Mouse (Mus musculus) testis, adult 2 months (tissue): ENCODE measurements around the gene Fat3. TPM values are rescaled to one million over a fixed set of nuclear protein-coding genes. Genes with fewer than 3 reads are reported as not detected.

Experiments
- H3K27ac ChIP-seq: fragments of 200-500 bp; 2 replicates; pipeline ENCODE4 v1.5.1; 2012; ENCODE audit warnings: low read depth, low read length; ENCODE audit not compliant: control insufficient read depth, insufficient read depth
- H3K27me3 ChIP-seq: fragments of 200-500 bp; 2 replicates; pipeline ENCODE4 v1.6.1; 2012; ENCODE audit warnings: mild to moderate bottlenecking, low read length, moderate library complexity; ENCODE audit not compliant: control insufficient read depth, insufficient read depth
- H3K36me3 ChIP-seq: fragments of 200-500 bp; 2 replicates; pipeline ENCODE4 v1.6.1; 2012; ENCODE audit warnings: mild to moderate bottlenecking, low read length; ENCODE audit not compliant: control insufficient read depth, insufficient read depth
- H3K4me1 ChIP-seq: fragments of 200-500 bp; 2 replicates; pipeline ENCODE4 v1.6.1; 2012; ENCODE audit warnings: low read length; ENCODE audit not compliant: control insufficient read depth, insufficient read depth
- H3K4me3 ChIP-seq: fragments of 200-500 bp; 2 replicates; pipeline ENCODE4 v1.5.1; 2012; ENCODE audit warnings: low read depth, mild to moderate bottlenecking, low read length, moderate library complexity, mixed read lengths; ENCODE audit not compliant: control insufficient read depth
- CTCF ChIP-seq: fragments of 200-500 bp; IDR thresholded peaks from 2 replicates; pipeline ENCODE4 v1.5.1; 2012; ENCODE audit warnings: low read depth, mild to moderate bottlenecking, inconsistent platforms, low read length, moderate library complexity; ENCODE audit not compliant: control insufficient read depth, insufficient read depth, insufficient replicate concordance
- POLR2A ChIP-seq: fragments of 200-500 bp; IDR thresholded peaks from 2 replicates; pipeline ENCODE4 v1.6.1; 2012; ENCODE audit warnings: low read depth, mild to moderate bottlenecking, inconsistent platforms, low read length, moderate library complexity; ENCODE audit not compliant: control insufficient read depth
- polyA plus RNA-seq: library from polyadenylated mRNA; depleted of rRNA; stranded (reverse); fragments of >200 nt; gene quantifications from 2 replicates; pipeline ENCODE4 v1.2.3, GENCODE M21; 2012

The Fat3 gene
- polyA plus RNA-seq, 1 experiment = 1.7 TPM

DNA sequence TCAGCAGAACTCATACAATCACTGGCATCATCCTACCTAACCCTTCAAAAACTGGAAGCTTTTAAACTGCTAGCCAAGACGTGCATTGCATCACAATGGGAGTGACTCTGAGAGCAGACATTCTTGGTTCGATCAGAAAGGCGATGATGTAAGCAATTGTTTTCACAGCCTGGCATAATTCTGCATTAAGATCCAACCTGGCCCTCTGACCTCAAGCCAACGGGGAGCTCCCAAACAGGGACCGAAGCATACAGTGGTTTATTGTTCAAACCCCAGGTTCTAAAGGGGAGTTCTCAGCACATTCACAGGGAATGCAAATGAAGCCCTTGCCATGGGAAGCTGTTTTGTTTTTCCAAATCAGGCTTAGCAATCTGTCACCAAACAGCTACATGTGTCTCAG, 63.3 kb downstream of the Fat3 start:
- Histone ChIP-seq H3K4me1 (no peaks in the 10 kb centered on the region), H3K27ac (no peak overlapping the region), H3K27me3 (no peaks in the 10 kb centered on the region), H3K4me3 (no peak overlapping the region), H3K36me3 (no peaks in the 10 kb centered on the region)
- TF ChIP-seq POLR2A (no peak), CTCF (no peak)

DNA sequence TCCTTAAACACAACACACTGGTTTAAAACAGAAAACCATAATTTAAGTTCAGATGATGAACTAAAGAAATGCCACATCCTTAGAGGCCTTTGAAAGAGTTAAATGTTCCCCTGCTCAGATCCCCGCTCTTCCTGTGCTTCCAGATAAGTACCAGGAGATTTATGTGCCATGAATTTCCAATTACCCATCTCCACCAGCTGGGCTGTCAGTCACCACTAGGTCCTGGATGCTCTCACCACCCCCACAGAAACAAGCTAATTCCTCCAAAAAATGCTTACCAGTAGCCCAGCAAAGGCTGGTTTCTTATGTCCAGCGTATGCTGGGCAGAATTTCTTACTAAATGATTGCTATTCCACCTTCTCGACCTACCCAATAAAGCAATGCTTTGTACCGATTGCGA, 72.5 kb downstream of the Fat3 start:
- no peaks in the 10 kb centered on the region for H3K4me1 ChIP-seq
- no peaks in the 10 kb centered on the region for H3K27me3 ChIP-seq
- no peaks in the 10 kb centered on the region for H3K36me3 ChIP-seq
- no peak overlapping the region for H3K4me3 ChIP-seq
- TF ChIP-seq CTCF = no peak
- TF ChIP-seq POLR2A = no peak
- no peak overlapping the region for H3K27ac ChIP-seq

GRCm38 (mm10) chr9:16422707-16423106, 78.4 kb downstream of the Fat3 start:
- Histone ChIP-seq H3K4me1 (no peaks in the 10 kb centered on the region), H3K4me3 (no peak overlapping the region), H3K27ac (no peak overlapping the region), H3K36me3 (no peaks in the 10 kb centered on the region), H3K27me3 (no peaks in the 10 kb centered on the region)
- TF ChIP-seq CTCF (no peak), POLR2A (no peak)

DNA sequence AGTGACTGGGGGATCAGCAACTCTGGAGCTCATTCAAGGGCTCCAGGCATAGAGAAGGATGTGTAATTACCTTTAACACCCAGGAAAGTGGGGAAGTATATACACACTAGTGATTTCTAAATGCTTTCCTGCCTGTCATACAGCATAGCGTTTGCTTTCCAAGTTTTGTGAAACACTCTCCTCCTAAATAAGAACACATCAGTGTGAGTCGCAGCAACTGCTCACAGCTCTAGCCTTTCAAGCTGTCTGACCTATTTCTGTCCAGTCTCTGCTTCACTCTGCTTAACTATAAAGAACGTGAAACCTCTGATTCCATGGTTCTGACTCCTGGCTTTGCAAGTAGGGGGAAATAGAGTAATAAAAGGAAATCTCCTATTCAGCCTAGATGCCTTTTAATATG, 98.3 kb downstream of the Fat3 start:
- Histone ChIP-seq H3K4me3 (no peak overlapping the region), H3K36me3 (no peaks in the 10 kb centered on the region), H3K27me3 (no peaks in the 10 kb centered on the region), H3K27ac (no peak overlapping the region), H3K4me1 (no peaks in the 10 kb centered on the region)
- TF ChIP-seq CTCF (no peak), POLR2A (no peak)

DNA sequence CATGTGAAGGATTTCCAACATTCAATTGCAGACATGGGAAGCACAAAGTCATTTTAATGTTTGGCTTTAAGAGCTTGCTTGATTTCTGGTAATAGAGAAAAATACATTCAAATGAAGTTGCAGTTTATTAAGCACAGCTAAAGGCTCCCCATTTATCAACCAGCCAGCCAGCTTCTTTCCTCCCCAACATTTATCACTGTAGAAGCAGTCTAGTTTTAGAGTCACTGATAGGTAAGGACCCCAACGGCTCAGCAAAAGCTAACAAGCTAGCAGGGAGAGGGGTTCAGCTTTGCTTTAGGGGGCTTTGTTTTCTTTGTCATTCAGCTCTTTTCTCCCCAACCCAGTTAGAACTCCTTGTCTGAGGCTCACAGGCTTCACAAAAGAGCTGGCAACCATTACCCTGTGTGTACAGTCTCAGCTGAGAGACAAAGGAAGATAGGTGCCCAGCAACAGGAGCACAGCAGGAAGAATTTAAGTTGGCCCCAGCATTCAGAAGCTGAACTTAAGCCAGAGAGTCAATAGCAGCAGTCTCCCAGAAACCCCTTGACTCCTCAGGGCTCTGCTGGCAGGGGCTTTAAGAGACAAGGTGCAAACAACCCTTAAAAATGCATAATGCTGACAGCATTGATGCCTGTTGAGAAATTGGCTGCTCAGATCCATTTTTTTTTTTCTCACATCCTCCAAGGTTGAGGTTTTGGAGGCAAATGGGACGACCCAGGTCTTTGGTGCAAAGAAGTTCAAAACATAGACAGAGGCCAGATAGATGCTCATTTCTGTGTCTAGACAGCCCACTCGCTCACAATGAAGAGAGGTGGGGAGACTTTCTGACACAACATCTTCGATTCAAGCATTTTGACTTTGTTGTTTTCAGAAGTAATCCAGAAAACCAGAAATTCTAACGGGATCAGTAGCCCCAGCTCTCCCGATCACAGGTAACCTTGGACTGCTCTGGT, 102.1 kb downstream of the Fat3 start:
- no peak for TF ChIP-seq POLR2A
- TF ChIP-seq CTCF = no peak
- Histone ChIP-seq H3K27me3 (no peaks in the 10 kb centered on the region), H3K27ac (no peak overlapping the region), H3K4me1 (no peaks in the 10 kb centered on the region), H3K4me3 (no peak overlapping the region), H3K36me3 (no peaks in the 10 kb centered on the region)

- Histone ChIP-seq H3K27me3 (no peaks in the 10 kb centered on the region), H3K4me3 (no peak overlapping the region), H3K27ac (no peak overlapping the region), H3K36me3 (no peaks in the 10 kb centered on the region), H3K4me1 (no peaks in the 10 kb centered on the region)
- TF ChIP-seq POLR2A (no peak), CTCF (no peak)
Observed at GRCm38 (mm10) chr9:16389141-16389540, 111.9 kb downstream of the Fat3 start.

- TF ChIP-seq POLR2A (no peak), CTCF (no peak)
- Histone ChIP-seq H3K27me3 (no peaks in the 10 kb centered on the region), H3K4me3 (no peak overlapping the region), H3K27ac (no peak overlapping the region), H3K36me3 (no peaks in the 10 kb centered on the region), H3K4me1 (no peaks in the 10 kb centered on the region)
Observed at GRCm38 (mm10) chr9:16387527-16387926, 113.6 kb downstream of the Fat3 start.
